Mouse (Mus musculus): ENCODE results near the gene Foxd3. TPM values are rescaled to one million over a fixed set of nuclear protein-coding genes. Genes with fewer than 3 reads are reported as not detected.
A peak's percentile ranks its signal among the peaks of the same experiment; 100 is the strongest.

The Foxd3 gene
- polyA plus RNA-seq, 1 experiment, result not detected

- H3K4me3 ChIP-seq (replicated peaks; ENCODE audit: control insufficient read depth, low read depth, low read length), result no peak overlapping the region
- no peak overlapping the region for H3K27ac ChIP-seq (ENCODE audit: control insufficient read depth, insufficient read depth, low read depth, low read length, poor library complexity)
- H3K4me1 ChIP-seq (ENCODE audit: control insufficient read depth, insufficient read depth, low read length), result no peaks in the 10 kb centered on the region
- TF ChIP-seq CTCF (IDR thresholded peaks at IDR 0.05; ENCODE audit: control insufficient read depth, insufficient read depth, low read length) (no peak), POLR2A (IDR thresholded peaks at IDR 0.05; ENCODE audit: borderline replicate concordance, control insufficient read depth, low read depth, low read length) (no peak)
- 46% methylated on average over 3 of the region's 3 CpGs for WGBS
Observed at GRCm38 (mm10) chr4:99641920-99642319, 14.2 kb upstream of the Foxd3 start.

GRCm38 (mm10) chr4:99645560-99645959 is 10.5 kb upstream of the Foxd3 start:
- 74% methylated on average over 4 of the region's 4 CpGs for WGBS
- no peak for TF ChIP-seq POLR2A (IDR thresholded peaks at IDR 0.05; ENCODE audit: borderline replicate concordance, control insufficient read depth, low read depth, low read length)
- TF ChIP-seq CTCF (IDR thresholded peaks at IDR 0.05; ENCODE audit: control insufficient read depth, insufficient read depth, low read length), result no peak
- Histone ChIP-seq H3K4me3 (replicated peaks; ENCODE audit: control insufficient read depth, low read depth, low read length) (no peak overlapping the region), H3K4me1 (ENCODE audit: control insufficient read depth, insufficient read depth, low read length) (no peaks in the 10 kb centered on the region), H3K27ac (ENCODE audit: control insufficient read depth, insufficient read depth, low read depth, low read length, poor library complexity) (no peak overlapping the region)

GRCm38 (mm10) chr4:99650088-99650944 is 5.8 kb upstream of the Foxd3 start:
- 10% methylated on average over 44 of the region's 44 CpGs for WGBS
- Histone ChIP-seq H3K4me1 (ENCODE audit: control insufficient read depth, insufficient read depth, low read length) (no peaks in the 10 kb centered on the region), H3K4me3 (replicated peaks; ENCODE audit: control insufficient read depth, low read depth, low read length) (no peak overlapping the region), H3K27ac (ENCODE audit: control insufficient read depth, insufficient read depth, low read depth, low read length, poor library complexity) (no peak overlapping the region)
- TF ChIP-seq POLR2A (IDR thresholded peaks at IDR 0.05; ENCODE audit: borderline replicate concordance, control insufficient read depth, low read depth, low read length) (no peak), CTCF (IDR thresholded peaks at IDR 0.05; ENCODE audit: control insufficient read depth, insufficient read depth, low read length) (0 out of 2 replicates have a peak, but pooled peaks have one; percentile 18)

GRCm38 (mm10) chr4:99650945-99651690 is 5.0 kb upstream of the Foxd3 start:
- Histone ChIP-seq H3K4me1 (ENCODE audit: control insufficient read depth, insufficient read depth, low read length) (no peaks in the 10 kb centered on the region), H3K4me3 (replicated peaks; ENCODE audit: control insufficient read depth, low read depth, low read length) (no peak overlapping the region), H3K27ac (ENCODE audit: control insufficient read depth, insufficient read depth, low read depth, low read length, poor library complexity) (no peak overlapping the region)
- WGBS, result 3% methylated on average over 59 of the region's 59 CpGs
- TF ChIP-seq CTCF (IDR thresholded peaks at IDR 0.05; ENCODE audit: control insufficient read depth, insufficient read depth, low read length), result no peak
- TF ChIP-seq POLR2A (IDR thresholded peaks at IDR 0.05; ENCODE audit: borderline replicate concordance, control insufficient read depth, low read depth, low read length), result no peak

GRCm38 (mm10) chr4:99651823-99652450 is 4.2 kb upstream of the Foxd3 start:
- WGBS, result 20% methylated on average over 10 of the region's 10 CpGs
- H3K27ac ChIP-seq (ENCODE audit: control insufficient read depth, insufficient read depth, low read depth, low read length, poor library complexity), result no peak overlapping the region
- no peak for TF ChIP-seq POLR2A (IDR thresholded peaks at IDR 0.05; ENCODE audit: borderline replicate concordance, control insufficient read depth, low read depth, low read length)

GRCm38 (mm10) chr4:99652576-99653210 is 3.4 kb upstream of the Foxd3 start:
- no peak overlapping the region for H3K27ac ChIP-seq (ENCODE audit: control insufficient read depth, insufficient read depth, low read depth, low read length, poor library complexity)
- TF ChIP-seq POLR2A (IDR thresholded peaks at IDR 0.05; ENCODE audit: borderline replicate concordance, control insufficient read depth, low read depth, low read length), result no peak
- TF ChIP-seq CTCF (IDR thresholded peaks at IDR 0.05; ENCODE audit: control insufficient read depth, insufficient read depth, low read length), result no peak
- no peaks in the 10 kb centered on the region for H3K4me1 ChIP-seq (ENCODE audit: control insufficient read depth, insufficient read depth, low read length)
- H3K4me3 ChIP-seq (replicated peaks; ENCODE audit: control insufficient read depth, low read depth, low read length), result no peak overlapping the region
- 7% methylated on average over 19 of the region's 19 CpGs for WGBS

More at GRCm38 (mm10) chr4:99651823-99652450, 4.2 kb upstream of the Foxd3 start:
- no peaks in the 10 kb centered on the region for H3K4me1 ChIP-seq (ENCODE audit: control insufficient read depth, insufficient read depth, low read length)
- H3K4me3 ChIP-seq (replicated peaks; ENCODE audit: control insufficient read depth, low read depth, low read length), result no peak overlapping the region

GRCm38 (mm10) chr4:99653216-99653607 is 2.9 kb upstream of the Foxd3 start:
- WGBS, result 6% methylated on average over 25 of the region's 25 CpGs
- Histone ChIP-seq H3K4me3 (replicated peaks; ENCODE audit: control insufficient read depth, low read depth, low read length) (no peak overlapping the region), H3K4me1 (ENCODE audit: control insufficient read depth, insufficient read depth, low read length) (no peaks in the 10 kb centered on the region), H3K27ac (ENCODE audit: control insufficient read depth, insufficient read depth, low read depth, low read length, poor library complexity) (no peak overlapping the region)
- TF ChIP-seq CTCF (IDR thresholded peaks at IDR 0.05; ENCODE audit: control insufficient read depth, insufficient read depth, low read length) (no peak), POLR2A (IDR thresholded peaks at IDR 0.05; ENCODE audit: borderline replicate concordance, control insufficient read depth, low read depth, low read length) (no peak)

Measured in bone marrow, adult 2 months (tissue).